Mouse (Mus musculus) cerebellum, adult 2 months (tissue): ENCODE measurements around the gene Gp9. TPM values are rescaled to one million over a fixed set of nuclear protein-coding genes. Genes with fewer than 3 reads are reported as not detected.
A peak's percentile ranks its signal among the peaks of the same experiment; 100 is the strongest.

Experiments
- DNase-seq, 2 experiments: peaks; one replicate each; pipeline ENCODE4 v3.0.0; 2021
- H3K27ac ChIP-seq: fragments of 200-500 bp; 2 replicates; pipeline ENCODE4 v1.5.1; 2012; ENCODE audit warnings: low read length, control low read depth, inconsistent platforms; ENCODE audit not compliant: insufficient read depth
- H3K27me3 ChIP-seq: fragments of 200-500 bp; 2 replicates; pipeline ENCODE4 v1.6.1; 2012; ENCODE audit warnings: inconsistent platforms, mild to moderate bottlenecking, low read length, moderate library complexity; ENCODE audit not compliant: control insufficient read depth, insufficient read depth
- H3K4me1 ChIP-seq: fragments of 200-500 bp; 2 replicates; pipeline ENCODE4 v1.6.1; 2011; ENCODE audit warnings: low read length; ENCODE audit not compliant: control insufficient read depth, insufficient read depth
- H3K4me3 ChIP-seq: fragments of 200-500 bp; replicated peaks from 2 replicates; pipeline ENCODE3; 2011; ENCODE audit warnings: mild to moderate bottlenecking, low read depth, low read length, control low read depth; ENCODE audit not compliant: insufficient read depth
- CTCF ChIP-seq: fragments of 200-500 bp; IDR thresholded peaks from 2 replicates; pipeline ENCODE4 v1.5.1; 2011; ENCODE audit warnings: low read depth, mild to moderate bottlenecking, control low read depth, low read length, moderate library complexity, borderline replicate concordance; ENCODE audit not compliant: insufficient read depth
- POLR2A ChIP-seq: fragments of 200-500 bp; IDR thresholded peaks from 2 replicates; pipeline ENCODE4 v1.6.1; 2011; ENCODE audit warnings: low read length, control low read depth, borderline replicate concordance; ENCODE audit not compliant: insufficient read depth
- WGBS: fragments of 180-500 bp; shearing (Covaris S2); methylation state at CpG from one replicate; pipeline ENCODE4 v1.1.7; 2018; 5-methylcytosine and 5-hydroxymethylcytosine counted together
- polyA plus RNA-seq: library from polyadenylated mRNA; depleted of rRNA; stranded (reverse); fragments of >200 nt; gene quantifications from 2 replicates; pipeline ENCODE4 v1.2.3, GENCODE M21; 2012

Gene Gp9
- polyA plus RNA-seq, 1 experiment, result 0.49 TPM

DNA sequence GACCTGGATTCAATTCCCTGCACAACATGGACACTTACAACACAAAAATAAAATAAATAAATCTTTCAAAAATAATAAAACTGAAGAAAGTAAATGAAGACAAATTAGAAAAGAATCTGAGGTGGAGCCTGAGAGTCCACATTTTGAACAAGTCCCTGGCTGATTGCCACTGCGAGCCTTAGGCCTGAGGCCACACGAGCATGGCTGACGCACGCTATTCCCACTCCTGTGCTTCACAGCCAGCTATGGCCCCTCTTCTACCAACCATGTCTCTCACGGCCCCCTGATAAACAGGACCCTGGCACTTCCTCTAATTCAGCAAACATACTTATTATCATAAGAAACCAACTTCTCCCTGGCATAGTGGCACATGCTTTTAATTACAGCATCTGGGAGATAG lies 8.7 kb downstream of the Gp9 start:
- no peaks in the 10 kb centered on the region for H3K27me3 ChIP-seq
- 85% methylated on average over 5 of the region's 5 CpGs for WGBS
- TF ChIP-seq CTCF (no peak), POLR2A (no peak)
- peaks cover 25% of the 10 kb centered on the region for H3K4me1 ChIP-seq
- no peak overlapping the region for H3K4me3 ChIP-seq
- no peak for DNase-seq
- H3K27ac ChIP-seq, result no peak overlapping the region

DNA sequence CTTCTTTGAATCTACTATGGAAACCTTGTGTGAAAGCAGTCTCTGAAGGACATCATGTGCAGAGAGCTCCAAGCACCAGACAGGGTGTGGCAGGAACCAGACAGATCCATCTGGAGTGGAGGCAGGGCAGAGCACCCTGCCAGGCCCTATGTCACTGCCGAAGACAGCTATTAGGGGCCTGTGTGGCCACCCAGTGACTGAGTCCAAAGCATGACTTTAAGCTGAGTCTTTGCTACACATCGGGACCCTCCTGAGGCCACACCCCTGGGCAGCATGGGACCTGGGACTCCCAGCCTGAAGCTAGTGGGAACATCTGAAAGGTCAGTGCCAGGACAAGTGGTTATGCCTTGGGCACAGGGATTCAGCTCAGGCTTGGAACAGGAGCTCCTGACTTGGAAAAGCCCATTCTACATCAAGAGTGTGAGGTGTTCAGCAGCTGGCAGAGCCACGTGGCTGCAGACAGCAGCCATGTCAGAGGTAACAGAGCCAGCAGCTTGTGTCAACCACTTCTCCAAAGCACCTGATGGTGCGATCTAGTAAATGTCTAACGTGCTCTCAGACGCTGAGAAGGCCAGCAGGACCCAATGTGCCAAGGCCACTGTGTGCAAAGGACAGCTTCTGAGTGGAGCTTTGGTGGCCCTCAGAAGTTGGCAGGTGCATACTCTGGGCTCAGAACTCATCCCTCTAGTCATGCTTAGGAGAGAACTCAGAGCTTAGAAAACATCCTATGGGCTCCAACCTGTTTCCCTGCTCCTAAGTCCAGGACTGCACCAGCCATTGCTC lies 9.4 kb downstream of the Gp9 start:
- 61% methylated on average over 6 of the region's 6 CpGs for WGBS
- TF ChIP-seq CTCF (no peak), POLR2A (no peak)
- Histone ChIP-seq H3K4me1 (peaks cover 30% of the 10 kb centered on the region), H3K4me3 (no peak overlapping the region), H3K27ac (no peak overlapping the region), H3K27me3 (no peaks in the 10 kb centered on the region)
- no peak for DNase-seq

DNA sequence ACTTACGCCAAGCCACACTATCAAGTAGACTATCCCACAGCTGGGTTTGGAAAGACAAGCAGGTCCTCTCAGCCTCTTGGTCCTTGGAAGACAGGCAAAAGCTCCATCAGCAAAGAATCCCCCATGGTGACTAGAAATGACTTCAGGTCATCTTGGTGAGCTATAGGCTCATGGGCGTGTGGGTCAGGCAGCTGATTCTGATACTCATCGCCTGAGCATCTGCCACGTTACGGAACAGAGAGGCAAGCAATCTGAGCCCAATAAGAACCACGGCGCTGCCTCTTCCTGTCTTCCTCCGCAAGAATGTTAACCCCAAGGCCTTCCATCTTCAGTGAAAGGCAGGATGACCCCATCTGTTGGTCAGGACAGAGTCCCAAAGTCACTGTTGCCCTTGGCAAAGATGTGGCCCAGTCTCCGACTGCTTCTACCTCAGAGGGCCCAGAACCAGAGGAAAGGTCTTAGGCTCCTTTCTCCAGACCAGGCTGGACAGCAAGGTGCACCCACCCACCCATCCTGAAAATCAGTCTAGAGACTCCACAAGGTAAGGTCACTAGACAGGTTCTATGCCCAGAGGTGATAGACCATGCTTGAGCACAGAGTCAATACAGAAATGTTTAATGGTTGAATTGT lies 10.5 kb downstream of the Gp9 start:
- TF ChIP-seq POLR2A (no peak), CTCF (no peak)
- no peak overlapping the region for H3K4me3 ChIP-seq
- H3K27me3 ChIP-seq, result no peaks in the 10 kb centered on the region
- no peak for DNase-seq
- 96% methylated on average over 9 of the region's 9 CpGs for WGBS
- H3K27ac ChIP-seq, result no peak overlapping the region
- H3K4me1 ChIP-seq, result peaks cover 40% of the 10 kb centered on the region

DNA sequence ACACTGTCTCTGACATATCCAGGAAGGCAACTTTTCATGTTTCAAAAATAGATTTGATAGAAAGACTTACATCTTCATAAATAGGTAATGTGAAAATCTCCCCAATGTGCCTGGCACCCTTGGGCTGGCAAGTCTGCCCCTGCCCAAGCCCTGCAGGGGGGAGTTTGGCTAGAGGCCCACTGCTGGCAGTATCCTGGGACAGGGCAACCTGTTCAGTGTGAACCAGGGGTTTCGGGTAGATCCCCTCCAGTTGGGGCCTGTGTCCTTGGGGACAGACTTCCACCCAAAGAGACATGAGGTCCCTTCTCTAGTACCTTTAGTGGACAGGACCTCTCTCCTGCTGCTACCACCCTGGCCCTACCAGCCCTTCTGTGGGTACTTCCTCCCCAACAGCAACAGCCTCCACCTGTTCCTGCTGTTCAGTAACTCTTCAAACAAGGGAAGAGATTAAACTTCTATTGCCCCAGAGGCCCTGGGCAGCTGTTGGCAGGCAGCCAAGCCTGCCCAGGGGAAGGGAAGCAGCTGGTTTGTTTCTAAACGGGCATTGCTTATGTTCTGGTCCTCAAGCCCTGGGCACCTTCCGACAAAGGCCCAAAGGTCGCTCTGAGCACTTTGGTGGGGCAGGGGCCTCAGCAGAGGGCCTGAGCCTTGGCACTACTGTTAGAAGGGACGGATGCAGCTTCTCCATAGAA lies 11.2 kb downstream of the Gp9 start:
- Histone ChIP-seq H3K4me3 (no peak overlapping the region), H3K27me3 (no peaks in the 10 kb centered on the region), H3K27ac (no peak overlapping the region), H3K4me1 (peaks cover 44% of the 10 kb centered on the region)
- TF ChIP-seq POLR2A (no peak), CTCF (no peak)
- 48% methylated on average over 5 of the region's 5 CpGs for WGBS
- DNase-seq, result peak in 1 of 2 experiments; percentile 29

DNA sequence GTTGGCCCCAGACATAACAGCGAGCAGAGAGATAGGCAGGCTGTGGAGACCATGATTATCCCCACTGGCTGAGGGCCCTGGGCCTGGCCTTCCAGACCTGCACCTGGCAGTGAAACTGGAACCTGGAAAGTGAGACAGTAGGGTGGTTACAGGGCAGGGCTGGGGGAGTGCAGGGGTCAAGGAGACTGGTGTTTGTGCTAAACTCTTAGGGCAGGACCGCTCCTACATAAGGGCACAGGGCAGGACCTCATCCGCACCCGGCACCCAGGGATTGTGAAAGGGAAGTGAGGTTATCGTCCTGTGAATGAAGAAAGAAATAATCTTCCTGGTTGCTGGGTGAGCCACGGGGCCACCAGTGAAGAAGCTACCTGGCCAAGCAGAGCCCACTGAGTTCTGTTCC lies 11.9 kb downstream of the Gp9 start:
- DNase-seq, result no peak
- H3K27ac ChIP-seq, result no peak overlapping the region
- 96% methylated on average over 6 of the region's 6 CpGs for WGBS
- H3K4me1 ChIP-seq, result peaks cover 51% of the 10 kb centered on the region
- no peaks in the 10 kb centered on the region for H3K27me3 ChIP-seq
- TF ChIP-seq CTCF, result no peak
- TF ChIP-seq POLR2A, result no peak
- no peak overlapping the region for H3K4me3 ChIP-seq

DNA sequence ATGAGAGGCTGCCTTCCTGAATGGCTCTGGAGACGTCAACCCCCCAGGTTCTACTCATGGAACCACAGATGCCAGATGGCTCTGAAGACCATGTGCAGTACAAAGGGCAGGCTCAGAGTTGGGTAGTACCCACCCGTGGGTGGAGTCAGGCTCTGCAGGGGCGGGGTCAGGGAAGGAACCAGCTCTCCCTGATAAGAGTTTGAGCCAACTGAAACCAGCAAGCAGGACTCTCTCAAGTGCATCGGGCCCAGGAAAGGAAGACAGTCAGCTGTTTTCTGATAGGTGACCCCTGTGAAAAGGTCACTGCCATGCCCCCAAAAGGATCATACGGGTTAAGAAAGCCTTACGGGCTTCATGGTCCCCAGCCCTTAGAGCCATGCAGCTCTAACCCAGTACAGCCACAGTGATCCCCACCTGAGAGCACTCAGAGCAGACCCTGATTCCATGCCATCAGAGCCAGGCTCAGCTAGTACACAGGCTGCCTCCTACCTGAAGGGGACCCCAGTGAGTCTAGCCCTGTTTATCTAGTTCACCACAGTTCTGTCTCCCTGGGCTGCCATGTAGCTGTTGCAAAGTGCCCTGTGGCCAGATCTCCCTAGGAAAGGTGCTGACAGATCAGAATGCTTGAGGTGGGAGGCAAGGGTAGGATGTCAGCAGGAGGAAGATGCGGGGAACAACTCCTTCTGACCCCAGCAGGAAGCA lies 13.1 kb downstream of the Gp9 start:
- no peak overlapping the region for H3K4me3 ChIP-seq
- H3K4me1 ChIP-seq, result peaks cover 59% of the 10 kb centered on the region
- WGBS, result 76% methylated on average over 7 of the region's 7 CpGs
- no peaks in the 10 kb centered on the region for H3K27me3 ChIP-seq
- TF ChIP-seq POLR2A (no peak), CTCF (no peak)
- no peak overlapping the region for H3K27ac ChIP-seq
- peak in 1 of 2 experiments; percentile 31 for DNase-seq

DNA sequence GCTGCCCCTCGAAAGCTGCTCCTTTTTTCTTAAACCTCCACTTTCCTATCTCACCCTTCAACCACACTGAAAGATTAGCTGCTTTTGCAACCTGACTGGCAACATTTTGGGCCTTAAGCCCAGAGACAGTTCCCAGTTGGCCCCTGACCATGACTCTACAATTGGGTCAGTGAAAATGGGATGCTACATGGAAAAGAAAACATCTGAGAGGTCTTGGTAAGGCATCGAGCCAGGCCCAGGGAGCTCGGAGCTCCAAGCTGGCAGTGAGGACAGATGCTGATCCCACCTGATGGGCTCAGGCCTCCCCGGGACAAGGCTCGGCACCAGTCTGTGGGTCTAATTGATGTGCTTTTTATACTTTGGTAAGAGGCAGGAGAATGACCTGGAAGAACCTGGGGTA lies 14.0 kb downstream of the Gp9 start:
- Histone ChIP-seq H3K27me3 (no peaks in the 10 kb centered on the region), H3K4me1 (peaks cover 63% of the 10 kb centered on the region), H3K4me3 (no peak overlapping the region), H3K27ac (no peak overlapping the region)
- TF ChIP-seq CTCF (no peak), POLR2A (no peak)
- peak in 1 of 2 experiments; percentile 33 for DNase-seq
- 34% methylated on average over 5 of the region's 5 CpGs for WGBS
